Mouse (Mus musculus): ENCODE data around the gene Pof1b.

Gene Pof1b

DNA sequence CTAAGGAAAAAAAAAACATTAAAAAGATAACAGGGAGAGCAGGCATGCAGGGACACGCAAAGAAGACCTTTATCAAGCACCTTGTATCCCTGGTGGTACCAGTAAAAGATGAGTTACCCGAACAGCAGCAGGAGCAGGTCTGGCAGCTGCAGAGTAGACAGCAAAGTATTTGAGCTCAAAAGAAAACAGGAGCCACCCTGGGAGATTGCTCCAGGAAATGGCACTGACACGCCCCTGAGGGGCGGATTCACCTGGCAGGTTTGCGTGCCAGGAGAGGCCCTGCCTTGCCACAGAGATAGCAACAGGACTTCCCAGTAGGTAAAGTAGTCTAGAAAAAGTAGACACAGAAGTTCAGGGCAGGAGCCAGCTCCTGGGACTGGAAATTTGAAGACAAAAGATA is at the start of gene Pof1b:
Pof1b (minus strand) TSS at position 144 of the 400 bp plus-strand sequence.
- no peak for DNase-seq

DNA sequence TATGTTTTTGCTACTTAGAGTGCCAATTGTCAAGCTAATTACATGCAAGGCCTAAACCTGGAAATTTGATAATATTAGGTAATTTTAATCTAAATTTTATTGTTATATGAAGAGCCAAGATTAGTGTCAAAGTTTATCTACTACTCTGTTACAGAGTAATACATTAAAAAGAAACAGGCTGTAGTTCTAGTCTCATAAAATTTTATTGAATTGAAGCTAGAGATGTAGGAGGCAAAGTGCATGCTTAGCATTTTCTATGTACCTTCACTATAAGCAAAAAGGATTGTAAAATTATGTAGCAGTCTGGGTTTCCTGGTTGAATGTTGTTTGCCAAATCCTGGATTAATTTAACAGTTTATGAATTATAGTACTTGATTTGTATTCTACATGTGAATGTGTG is 18.1 kb upstream of the Pof1b start:
- DNase-seq: no peak

DNA sequence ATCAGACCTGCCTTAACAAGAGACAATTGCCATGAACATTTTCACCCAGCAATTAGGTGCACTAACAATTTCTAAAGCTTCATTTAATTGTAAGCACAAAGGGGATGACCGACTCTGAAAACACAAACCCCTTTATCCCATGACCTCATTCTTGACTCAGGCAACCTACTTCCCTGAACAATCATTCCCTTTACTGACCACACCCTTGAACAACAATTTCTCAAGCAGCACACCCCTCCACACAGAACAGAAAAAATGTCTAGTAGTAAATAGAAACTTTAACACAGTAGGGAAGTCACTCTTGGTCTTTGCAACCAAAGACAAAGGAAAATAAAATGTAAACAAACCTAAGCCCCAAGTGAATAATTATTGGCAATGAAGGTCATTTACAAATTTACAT is 4.1 kb downstream of the Pof1b start:
- DNase-seq: no peak

DNA sequence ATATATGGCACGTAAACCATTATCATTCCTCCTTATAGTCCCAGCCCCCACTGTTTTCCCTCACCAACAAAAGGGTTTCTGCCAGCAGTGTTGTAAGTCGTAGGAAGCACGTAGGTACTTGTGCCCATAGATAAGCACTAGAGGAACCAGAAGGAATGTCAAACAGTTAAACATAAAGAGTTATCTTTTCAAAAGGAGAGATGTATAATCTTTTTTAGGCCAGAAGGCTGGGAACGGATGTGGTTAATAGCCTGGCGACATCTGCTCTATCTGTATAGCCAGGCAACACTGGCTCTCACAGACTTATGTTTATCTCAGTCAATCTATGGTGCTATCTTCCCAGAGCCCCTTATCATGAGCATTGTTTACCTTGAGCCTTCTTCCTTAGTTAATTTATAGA is 17.8 kb downstream of the Pof1b start:
- DNase-seq: no peak

DNA sequence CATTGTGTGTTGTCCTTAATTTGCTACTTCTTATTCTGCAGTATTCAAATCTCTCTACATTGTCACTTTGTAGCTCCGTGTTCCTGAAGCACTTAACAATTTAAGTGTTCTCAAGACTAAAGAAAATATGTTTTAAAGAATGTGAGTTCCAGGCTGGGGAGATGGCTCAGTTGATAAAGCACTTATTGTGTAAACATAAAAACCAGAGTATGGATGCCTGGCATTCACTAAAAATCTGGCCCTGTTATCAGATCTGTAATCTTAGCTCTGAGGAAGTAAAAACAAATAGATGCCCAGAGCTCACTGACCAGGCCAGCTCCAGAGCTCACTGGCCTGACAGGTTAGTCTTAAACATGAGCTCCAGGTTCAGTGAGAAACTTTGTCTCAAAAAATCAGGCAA is 22.9 kb downstream of the Pof1b start:
- no peak for DNase-seq

DNA sequence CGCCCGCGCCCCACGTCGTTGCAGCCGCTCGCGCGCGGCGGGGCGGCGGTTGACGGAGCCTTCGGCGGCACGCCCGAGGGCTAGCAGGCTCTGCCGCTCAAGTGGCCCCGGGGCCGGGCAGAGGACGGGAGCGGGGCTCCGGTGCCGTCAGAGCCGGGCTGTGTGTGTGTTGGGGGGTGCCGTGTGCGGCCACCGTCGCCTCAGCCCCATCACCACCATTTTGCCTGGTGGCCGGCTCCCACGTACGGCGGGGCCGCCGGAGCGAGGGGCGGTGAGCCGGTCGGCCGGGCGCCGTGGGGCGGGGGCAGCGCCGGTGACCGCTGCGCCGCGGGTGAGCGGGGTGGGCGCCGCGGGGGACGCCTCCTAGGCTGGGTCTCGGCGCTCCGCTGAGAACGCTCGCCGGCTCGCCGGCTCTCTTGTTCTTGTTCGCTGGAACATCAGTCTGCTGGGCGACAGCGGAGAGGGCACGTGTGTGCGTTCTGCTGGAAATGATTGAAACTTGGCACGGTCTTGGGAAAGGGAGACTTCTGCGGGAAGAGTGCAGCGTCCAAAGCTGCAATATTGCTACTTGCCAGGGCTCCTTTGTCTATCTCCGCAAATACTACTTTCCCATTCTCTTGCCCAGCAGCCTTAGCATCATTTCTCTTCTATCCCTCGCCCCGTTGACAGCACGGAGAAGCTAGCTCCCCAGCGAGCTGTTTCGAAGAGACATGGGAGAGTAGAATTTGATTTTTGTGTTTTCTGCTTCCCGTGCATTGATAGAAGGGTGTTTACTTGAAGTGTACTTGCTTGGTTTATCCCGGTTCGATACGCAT is 96.9 kb downstream of the Pof1b start:
- peak; percentile 18 for DNase-seq

DNA sequence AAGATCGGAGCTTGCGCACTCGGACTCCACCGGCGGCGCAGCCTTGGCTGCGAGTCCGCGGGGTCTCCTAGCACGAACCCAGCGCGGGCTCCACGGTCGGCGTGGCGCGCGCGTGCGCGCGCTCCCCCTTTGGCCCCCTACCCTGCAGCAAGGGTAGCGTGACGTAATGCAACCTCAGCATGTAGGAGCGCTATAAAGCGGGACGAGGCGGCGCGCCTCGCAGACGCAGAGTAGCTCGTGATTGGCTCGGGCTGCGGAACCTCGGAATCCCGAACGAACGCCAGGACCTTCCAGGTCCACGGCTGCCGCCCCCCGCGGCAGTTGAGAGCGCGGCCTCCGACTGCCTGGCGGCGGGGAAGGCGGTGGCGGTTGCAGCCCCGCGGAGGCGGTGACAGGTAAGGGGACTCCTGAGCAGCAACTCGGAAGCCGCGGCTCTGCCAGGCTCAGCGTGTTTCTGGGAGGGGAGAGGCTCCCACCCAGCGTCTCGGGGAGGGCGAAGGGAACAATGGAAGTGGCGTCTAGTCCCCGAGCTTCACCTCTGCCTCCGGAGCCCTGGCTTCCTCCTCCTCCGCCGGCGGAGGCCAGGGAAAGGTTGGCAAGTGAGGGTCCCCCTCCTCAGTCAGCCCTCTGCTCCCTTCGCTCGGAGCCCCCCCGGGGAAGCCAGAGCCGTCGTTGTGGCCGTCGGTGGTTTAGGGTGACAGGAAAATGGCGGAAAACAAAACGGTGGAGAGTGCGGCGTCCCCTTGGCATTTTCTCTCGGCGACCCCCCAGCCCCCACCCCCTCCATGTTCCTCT is 97.7 kb downstream of the Pof1b start, which contains the start of gene Zfp711:
Zfp711 (plus strand) TSS at position 16 of the 795 bp plus-strand sequence.
- peak; percentile 77 for DNase-seq

Measured in right cerebral cortex, postnatal 4 days (tissue).